Mouse (Mus musculus) heart, embryonic 11.5 days (tissue): Measurements from ENCODE around the gene Prss22. TPM values are rescaled to one million over a fixed set of nuclear protein-coding genes. Genes with fewer than 3 reads are reported as not detected.

ENCODE experiments used
- ATAC-seq: fragments of 200-750 bp; cut with Nextera tagmentation; replicated peaks from 2 replicates; pipeline ENCODE4 v1.8.0; 2017; ENCODE audit warnings: moderate library complexity; ENCODE audit not compliant: insufficient number of reproducible peaks, low FRiP score, low TSS enrichment
- H3K27ac ChIP-seq: fragments of 300-500 bp; sonication (generic); 2 replicates; pipeline ENCODE4 v1.5.1; 2014; ENCODE audit warnings: mild to moderate bottlenecking, low read depth, low read length
- H3K27me3 ChIP-seq: fragments of 300-500 bp; sonication (generic); 2 replicates; pipeline ENCODE4 v1.6.1; 2014; ENCODE audit warnings: mild to moderate bottlenecking, low read length, mixed read lengths; ENCODE audit not compliant: control insufficient read depth, insufficient read depth
- H3K36me3 ChIP-seq: fragments of 300-500 bp; sonication (generic); 2 replicates; pipeline ENCODE4 v1.6.1; 2014; ENCODE audit warnings: mild to moderate bottlenecking, low read length, moderate library complexity, mixed read lengths; ENCODE audit not compliant: control insufficient read depth, insufficient read depth
- H3K4me1 ChIP-seq: fragments of 300-500 bp; sonication (generic); 2 replicates; pipeline ENCODE4 v1.6.1; 2014; ENCODE audit warnings: low read length; ENCODE audit not compliant: control insufficient read depth, insufficient read depth
- H3K4me2 ChIP-seq: fragments of 300-500 bp; sonication (generic); 2 replicates; pipeline ENCODE4 v1.6.1; 2014; ENCODE audit warnings: mild to moderate bottlenecking, moderate library complexity
- H3K4me3 ChIP-seq: fragments of 300-500 bp; sonication (generic); 2 replicates; pipeline ENCODE4 v1.5.1; 2014; ENCODE audit warnings: low read depth, low read length
- H3K9ac ChIP-seq: fragments of 300-500 bp; sonication (generic); 2 replicates; pipeline ENCODE4 v1.6.1; 2014; ENCODE audit warnings: mild to moderate bottlenecking, low read depth, low read length, moderate library complexity
- H3K9me3 ChIP-seq: fragments of 300-500 bp; sonication (generic); replicated peaks from 2 replicates; pipeline ENCODE4 v1.6.1; 2016; ENCODE audit warnings: low read length; ENCODE audit not compliant: control insufficient read depth
- WGBS: fragments of 180-500 bp; shearing (Covaris S2); extraction: QIAGEN DNeasy Blood & Tissue Kit; methylation state at CpG from one replicate; pipeline ENCODE4 v1.1.7; 2014; ENCODE audit not compliant: insufficient replicate concordance; 5-methylcytosine and 5-hydroxymethylcytosine counted together
- polyA plus RNA-seq: library from polyadenylated mRNA; unstranded; fragments of >200 nt; fragmentation: Nextera tagmentation; extraction: Ambion mirVana; gene quantifications from 2 replicates; pipeline ENCODE4 v1.2.1, GENCODE M21; 2014

Prss22 gene
- polyA plus RNA-seq, 1 experiment from 2014 or later = not detected

DNA sequence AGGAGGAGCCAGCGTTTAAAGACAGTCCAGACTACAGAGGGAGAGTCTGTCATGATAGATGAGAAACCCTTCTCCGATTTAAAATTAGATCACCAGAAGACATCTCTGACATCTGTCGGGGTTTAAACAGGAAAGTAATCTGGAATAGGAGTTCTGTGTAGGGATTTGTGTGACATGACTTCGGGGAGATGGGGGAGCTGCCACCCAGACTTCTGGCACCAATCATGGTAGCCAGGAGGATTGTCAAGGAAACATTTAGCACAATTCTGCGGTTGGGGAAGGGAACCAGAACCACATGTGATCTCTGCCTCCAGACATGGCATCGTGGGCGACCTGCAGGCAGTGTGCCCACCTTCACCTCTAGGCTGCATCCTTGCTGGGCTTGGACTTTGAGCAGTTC is 31.6 kb upstream of the Prss22 start:
- Histone ChIP-seq H3K9ac (no peak overlapping the region), H3K9me3 (no peaks in the 10 kb centered on the region), H3K27ac (no peak overlapping the region), H3K4me2 (no peak overlapping the region), H3K4me1 (no peaks in the 10 kb centered on the region), H3K27me3 (no peaks in the 10 kb centered on the region), H3K36me3 (no peaks in the 10 kb centered on the region), H3K4me3 (no peak overlapping the region)
- ATAC-seq = no peak
- WGBS = 69% methylated on average over 7 of the region's 7 CpGs

- no peak overlapping the region for H3K9ac ChIP-seq
- no peaks in the 10 kb centered on the region for H3K36me3 ChIP-seq
- no peak overlapping the region for H3K27ac ChIP-seq
- no peaks in the 10 kb centered on the region for H3K9me3 ChIP-seq
- no peak overlapping the region for H3K4me2 ChIP-seq
- H3K4me1 ChIP-seq = peaks cover 5% of the 10 kb centered on the region; the same call in 1 of the 2 replicates
- H3K4me3 ChIP-seq = no peak overlapping the region
- WGBS = 46% methylated on average over 5 of the region's 5 CpGs
- peak; percentile 49; the same call in 1 of the 2 replicates for ATAC-seq
- H3K27me3 ChIP-seq = no peaks in the 10 kb centered on the region
Observed at GRCm38 (mm10) chr17:24021375-24022199, 23.7 kb upstream of the Prss22 start.

DNA sequence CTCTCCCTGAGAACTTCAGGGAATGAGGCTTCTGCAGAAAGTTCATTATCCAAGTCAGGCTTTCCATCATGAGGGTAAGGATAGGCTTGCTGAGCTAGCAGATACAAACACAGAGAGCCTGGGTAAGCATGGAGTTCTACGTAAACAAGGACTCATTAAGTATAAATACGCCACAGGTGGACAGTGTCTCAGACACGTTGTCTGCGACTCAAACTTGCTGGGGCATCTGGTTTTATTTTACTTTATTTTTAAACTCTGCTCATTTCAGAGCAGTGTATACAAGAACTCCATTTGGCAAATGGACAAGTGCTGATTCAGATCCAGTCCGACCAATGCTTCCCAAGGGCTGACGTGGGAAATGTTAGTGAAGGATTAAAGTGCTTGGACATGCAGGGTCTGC is 22.8 kb upstream of the Prss22 start:
- H3K4me1 ChIP-seq = peaks cover 5% of the 10 kb centered on the region; the same call in 1 of the 2 replicates
- H3K27me3 ChIP-seq = no peaks in the 10 kb centered on the region
- H3K9ac ChIP-seq = no peak overlapping the region
- ATAC-seq = no peak
- H3K36me3 ChIP-seq = no peaks in the 10 kb centered on the region
- 69% methylated on average over 6 of the region's 6 CpGs for WGBS
- no peaks in the 10 kb centered on the region for H3K9me3 ChIP-seq
- H3K4me2 ChIP-seq = no peak overlapping the region
- no peak overlapping the region for H3K27ac ChIP-seq
- H3K4me3 ChIP-seq = no peak overlapping the region

GRCm38 (mm10) chr17:24015727-24016126 is 17.8 kb upstream of the Prss22 start:
- Histone ChIP-seq H3K36me3 (no peaks in the 10 kb centered on the region), H3K4me1 (no peaks in the 10 kb centered on the region), H3K27me3 (no peaks in the 10 kb centered on the region), H3K4me2 (no peak overlapping the region), H3K4me3 (no peak overlapping the region), H3K9me3 (no peaks in the 10 kb centered on the region), H3K27ac (no peak overlapping the region), H3K9ac (no peak overlapping the region)
- WGBS = 22% methylated on average over 14 of the region's 14 CpGs
- no peak for ATAC-seq

DNA sequence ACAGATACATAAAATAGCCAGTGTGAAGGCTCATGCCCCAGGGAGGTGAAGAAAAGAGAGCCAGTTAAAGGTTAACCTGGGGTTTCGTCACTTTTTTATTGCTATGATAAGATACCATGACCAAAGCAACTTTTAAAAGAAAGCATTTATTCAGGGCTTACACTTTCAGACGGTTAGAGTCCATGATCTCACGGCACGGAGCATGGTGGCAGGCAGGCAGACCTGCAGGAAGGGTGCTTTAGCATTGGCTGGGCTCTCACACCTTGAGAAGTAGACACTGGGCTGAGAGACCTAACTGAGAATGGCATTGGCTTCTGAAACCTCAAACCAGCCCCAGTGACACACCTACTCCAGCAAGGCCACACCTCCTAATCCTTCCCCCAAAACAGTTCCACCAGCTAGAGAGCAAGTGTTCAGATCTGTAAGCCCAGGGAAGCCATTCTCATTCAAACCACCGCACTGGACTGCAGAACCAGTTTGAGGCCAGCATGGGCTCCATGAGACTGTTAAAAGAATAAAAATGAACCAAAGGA is 16.6 kb upstream of the Prss22 start:
- no peak for ATAC-seq
- Histone ChIP-seq H3K4me1 (no peaks in the 10 kb centered on the region), H3K27me3 (no peaks in the 10 kb centered on the region), H3K4me2 (no peak overlapping the region), H3K9me3 (no peaks in the 10 kb centered on the region), H3K4me3 (no peak overlapping the region), H3K9ac (no peak overlapping the region), H3K36me3 (no peaks in the 10 kb centered on the region), H3K27ac (no peak overlapping the region)
- 79% methylated on average over 5 of the region's 5 CpGs for WGBS

GRCm38 (mm10) chr17:24012921-24013320 is 15.0 kb upstream of the Prss22 start:
- Histone ChIP-seq H3K27ac (no peak overlapping the region), H3K27me3 (no peaks in the 10 kb centered on the region), H3K4me1 (no peaks in the 10 kb centered on the region), H3K4me2 (no peak overlapping the region), H3K4me3 (no peak overlapping the region), H3K9me3 (no peaks in the 10 kb centered on the region), H3K9ac (no peak overlapping the region), H3K36me3 (no peaks in the 10 kb centered on the region)
- WGBS = 83% methylated on average over 2 of the region's 2 CpGs
- no peak for ATAC-seq

DNA sequence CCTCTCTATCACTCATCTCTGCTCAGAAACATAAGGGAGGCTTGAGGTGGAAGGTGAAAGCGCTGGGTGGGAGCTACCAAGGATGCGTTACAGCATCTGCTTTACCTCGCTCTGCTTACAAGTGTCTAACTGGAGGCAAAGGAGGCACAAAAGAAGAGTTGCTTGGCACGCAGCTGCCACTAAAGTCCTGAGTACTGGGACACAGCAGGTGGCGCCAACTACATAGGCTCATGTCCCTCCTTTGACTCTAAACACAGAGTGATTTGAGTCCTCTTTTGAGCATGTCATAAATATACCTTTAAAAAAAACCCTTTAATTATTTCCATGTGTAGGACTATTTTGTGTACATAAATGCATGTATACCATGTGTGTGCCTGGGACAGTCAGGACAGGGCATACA is 11.7 kb upstream of the Prss22 start:
- H3K9me3 ChIP-seq = no peaks in the 10 kb centered on the region
- H3K27ac ChIP-seq = no peak overlapping the region
- H3K9ac ChIP-seq = no peak overlapping the region
- ATAC-seq = no peak
- H3K4me3 ChIP-seq = no peak overlapping the region
- no peaks in the 10 kb centered on the region for H3K36me3 ChIP-seq
- no peak overlapping the region for H3K4me2 ChIP-seq
- H3K4me1 ChIP-seq = no peaks in the 10 kb centered on the region
- H3K27me3 ChIP-seq = no peaks in the 10 kb centered on the region
- WGBS = 50% methylated on average over 5 of the region's 5 CpGs

- H3K4me3 ChIP-seq = no peak overlapping the region
- H3K9ac ChIP-seq = no peak overlapping the region
- no peaks in the 10 kb centered on the region for H3K9me3 ChIP-seq
- no peaks in the 10 kb centered on the region for H3K27me3 ChIP-seq
- H3K36me3 ChIP-seq = no peaks in the 10 kb centered on the region
- no peaks in the 10 kb centered on the region for H3K4me1 ChIP-seq
- no peak overlapping the region for H3K4me2 ChIP-seq
- H3K27ac ChIP-seq = no peak overlapping the region
- WGBS = 63% methylated on average over 4 of the region's 4 CpGs
- ATAC-seq = no peak
Observed at GRCm38 (mm10) chr17:24008105-24008504, 10.2 kb upstream of the Prss22 start.

DNA sequence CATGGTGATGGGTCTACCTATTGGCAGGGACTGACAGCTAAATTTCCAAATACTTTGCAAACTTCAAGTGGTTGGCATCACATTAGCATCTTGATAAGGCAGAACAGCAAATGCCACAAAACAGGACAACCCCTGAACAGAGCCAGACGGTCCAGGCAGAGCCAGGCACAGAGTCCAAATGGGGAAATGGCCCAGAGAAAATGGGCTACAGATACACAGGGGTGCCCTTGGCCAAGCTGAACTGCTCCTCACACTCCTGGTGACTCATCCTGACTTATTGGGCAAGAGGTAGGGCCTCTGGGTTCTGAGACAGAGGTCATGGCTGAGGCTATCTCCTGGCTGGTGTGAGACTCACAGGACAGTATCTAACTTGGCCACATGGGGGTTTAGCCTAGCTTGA is 9.5 kb upstream of the Prss22 start:
- Histone ChIP-seq H3K4me2 (no peak overlapping the region), H3K4me1 (no peaks in the 10 kb centered on the region), H3K27ac (no peak overlapping the region), H3K36me3 (no peaks in the 10 kb centered on the region), H3K4me3 (no peak overlapping the region), H3K9ac (no peak overlapping the region), H3K27me3 (no peaks in the 10 kb centered on the region), H3K9me3 (no peaks in the 10 kb centered on the region)
- no peak for ATAC-seq
- 58% methylated on average over 1 of the region's 1 CpGs for WGBS
